Mouse (Mus musculus): ENCODE results near the gene E2f4. TPM values are rescaled to one million over a fixed set of nuclear protein-coding genes. Genes with fewer than 3 reads are reported as not detected.

Gene E2f4
- polyA plus RNA-seq, 1 experiment from 2014 or later = 51.7 TPM

GRCm38 (mm10) chr8:105294776-105295175 is 2.7 kb upstream of the E2f4 start:
- Histone ChIP-seq H3K27me3 (ENCODE audit: control insufficient read depth, insufficient read depth, low read length) (peaks cover 10% of the 10 kb centered on the region; the same call in 1 of the 2 replicates), H3K4me1 (ENCODE audit: control insufficient read depth, insufficient read depth, low read length) (peaks cover 22% of the 10 kb centered on the region), H3K27ac (replicated peaks; ENCODE audit: low read depth, low read length) (no peak overlapping the region), H3K4me2 (ENCODE audit: low read length) (no peak overlapping the region), H3K9ac (replicated peaks; ENCODE audit: low read length) (no peak overlapping the region), H3K4me3 (replicated peaks; ENCODE audit: low read depth, low read length) (no peak overlapping the region), H3K9me3 (ENCODE audit: control insufficient read depth, low read length) (no peaks in the 10 kb centered on the region), H3K36me3 (ENCODE audit: control insufficient read depth, insufficient read depth, low read length) (peaks cover 12% of the 10 kb centered on the region)
- WGBS = 59% methylated on average over 9 of the region's 9 CpGs
- no peak for ATAC-seq (ENCODE audit: low FRiP score, low TSS enrichment)
- no peak for DNase-seq

DNA sequence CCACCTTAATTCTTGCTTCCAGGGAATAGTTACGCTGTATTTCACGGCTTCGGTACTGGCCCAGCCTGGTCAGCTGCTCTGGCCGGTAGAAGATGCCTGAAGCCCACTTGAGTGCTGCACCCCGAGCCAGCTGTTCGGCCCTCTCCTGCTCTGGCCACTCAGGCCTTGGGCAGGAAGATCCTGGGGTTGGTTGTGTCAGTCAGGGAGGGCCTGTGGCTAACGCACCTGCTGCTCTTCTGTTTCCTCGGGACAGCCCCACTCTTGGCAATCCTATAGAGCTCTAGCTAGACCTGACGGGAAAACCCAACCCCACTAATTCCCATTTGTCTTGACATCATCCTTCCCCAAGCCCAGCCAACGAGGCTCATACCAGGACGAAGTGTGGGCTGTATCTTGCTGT is 2.2 kb upstream of the E2f4 start:
- H3K27ac ChIP-seq (replicated peaks; ENCODE audit: low read depth, low read length) = no peak overlapping the region
- peaks cover 10% of the 10 kb centered on the region; the same call in 1 of the 2 replicates for H3K27me3 ChIP-seq (ENCODE audit: control insufficient read depth, insufficient read depth, low read length)
- ATAC-seq (ENCODE audit: low FRiP score, low TSS enrichment) = no peak
- no peak overlapping the region for H3K9ac ChIP-seq (replicated peaks; ENCODE audit: low read length)
- peaks cover 18% of the 10 kb centered on the region for H3K4me1 ChIP-seq (ENCODE audit: control insufficient read depth, insufficient read depth, low read length)
- peaks cover 17% of the 10 kb centered on the region for H3K36me3 ChIP-seq (ENCODE audit: control insufficient read depth, insufficient read depth, low read length)
- DNase-seq = no peak
- no peak overlapping the region for H3K4me3 ChIP-seq (replicated peaks; ENCODE audit: low read depth, low read length)
- WGBS = 73% methylated on average over 11 of the region's 11 CpGs
- H3K9me3 ChIP-seq (ENCODE audit: control insufficient read depth, low read length) = no peaks in the 10 kb centered on the region
- no peak overlapping the region for H3K4me2 ChIP-seq (ENCODE audit: low read length)

GRCm38 (mm10) chr8:105295895-105296573 is 1.4 kb upstream of the E2f4 start, which contains the start of gene Exoc3l:
Gene Exoc3l, minus strand, starts transcription at chr8:105296101.
- no peak within 1 kb of the TSS for H3K9ac ChIP-seq (replicated peaks; ENCODE audit: low read length)
- H3K9me3 ChIP-seq (ENCODE audit: control insufficient read depth, low read length) = no peaks in the 10 kb centered on the region
- no peak for ATAC-seq (ENCODE audit: low FRiP score, low TSS enrichment)

DNA sequence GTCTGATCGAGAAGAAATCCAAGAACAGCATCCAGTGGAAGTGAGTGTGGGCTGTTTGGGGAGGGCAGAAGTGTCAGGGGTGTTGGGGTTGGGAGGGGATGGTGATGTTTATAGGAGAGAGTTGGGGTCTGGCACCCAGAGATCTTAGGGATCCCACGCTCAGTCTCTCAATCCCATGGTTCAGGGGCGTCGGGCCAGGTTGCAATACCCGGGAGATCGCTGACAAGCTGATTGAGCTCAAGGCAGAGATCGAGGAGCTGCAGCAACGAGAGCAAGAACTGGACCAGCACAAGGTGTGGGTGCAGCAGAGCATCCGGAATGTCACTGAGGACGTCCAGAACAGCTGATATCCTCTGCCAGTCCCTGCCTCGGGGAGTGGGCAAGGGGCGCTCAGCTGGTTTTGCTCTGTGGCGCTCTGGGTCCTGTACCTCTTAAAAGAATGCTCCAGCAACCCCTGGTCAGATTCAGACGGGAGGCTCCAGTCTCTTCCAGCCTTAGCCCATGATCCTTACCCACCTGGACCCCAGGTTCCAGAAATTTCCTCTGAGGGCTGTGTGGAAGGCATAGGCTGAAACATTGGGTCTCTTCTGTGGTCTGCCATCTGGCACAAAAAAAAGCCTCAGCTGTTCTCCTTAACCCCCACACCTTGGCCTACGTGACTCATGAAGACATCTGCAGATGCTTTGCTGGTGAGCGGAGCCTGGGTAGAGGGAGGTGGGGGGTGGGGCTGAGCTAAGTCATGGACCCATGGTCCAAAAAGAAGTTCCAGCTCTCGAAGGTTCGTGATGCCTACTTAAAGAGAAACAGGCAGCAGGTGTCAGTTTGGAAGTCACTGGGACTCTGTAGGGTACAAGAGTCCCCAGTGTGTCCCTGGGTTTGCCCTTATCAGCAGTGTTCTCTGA is 1.1 kb downstream of the E2f4 start:
- Histone ChIP-seq H3K27me3 (ENCODE audit: control insufficient read depth, insufficient read depth, low read length) (no peaks in the 10 kb centered on the region), H3K4me3 (replicated peaks; ENCODE audit: low read depth, low read length) (peak overlapping the region; percentile 97), H3K4me1 (ENCODE audit: control insufficient read depth, insufficient read depth, low read length) (peaks cover 12% of the 10 kb centered on the region), H3K9ac (replicated peaks; ENCODE audit: low read length) (peak overlapping the region; percentile 93), H3K4me2 (ENCODE audit: low read length) (peak overlapping the region; percentile 95), H3K36me3 (ENCODE audit: control insufficient read depth, insufficient read depth, low read length) (peaks cover 51% of the 10 kb centered on the region), H3K27ac (replicated peaks; ENCODE audit: low read depth, low read length) (no peak overlapping the region), H3K9me3 (ENCODE audit: control insufficient read depth, low read length) (no peaks in the 10 kb centered on the region)
- 60% methylated on average over 18 of the region's 18 CpGs for WGBS
- DNase-seq (no peak), ATAC-seq (ENCODE audit: low FRiP score, low TSS enrichment) (no peak)

More at GRCm38 (mm10) chr8:105295895-105296573, 1.4 kb upstream of the E2f4 start, which contains the start of gene Exoc3l:
- Histone ChIP-seq H3K27ac (replicated peaks; ENCODE audit: low read depth, low read length) (no peak within 1 kb of the TSS), H3K4me1 (ENCODE audit: control insufficient read depth, insufficient read depth, low read length) (peaks cover 12% of the 10 kb centered on the region), H3K36me3 (ENCODE audit: control insufficient read depth, insufficient read depth, low read length) (peaks cover 25% of the 10 kb centered on the region), H3K4me3 (replicated peaks; ENCODE audit: low read depth, low read length) (peak within 1 kb of the TSS; percentile 97), H3K27me3 (ENCODE audit: control insufficient read depth, insufficient read depth, low read length) (peaks cover 3% of the 10 kb centered on the region; the same call in 1 of the 2 replicates), H3K4me2 (ENCODE audit: low read length) (peak within 1 kb of the TSS; percentile 95)
- DNase-seq = no peak
- 71% methylated on average over 11 of the region's 11 CpGs for WGBS

- H3K4me3 ChIP-seq (replicated peaks; ENCODE audit: low read depth, low read length) = no peak overlapping the region
- H3K9ac ChIP-seq (replicated peaks; ENCODE audit: low read length) = no peak overlapping the region
- peaks cover 64% of the 10 kb centered on the region for H3K36me3 ChIP-seq (ENCODE audit: control insufficient read depth, insufficient read depth, low read length)
- WGBS = 95% methylated on average over 8 of the region's 8 CpGs
- DNase-seq (no peak), ATAC-seq (ENCODE audit: low FRiP score, low TSS enrichment) (no peak)
- H3K4me2 ChIP-seq (ENCODE audit: low read length) = no peak overlapping the region
- peaks cover 12% of the 10 kb centered on the region for H3K4me1 ChIP-seq (ENCODE audit: control insufficient read depth, insufficient read depth, low read length)
- no peaks in the 10 kb centered on the region for H3K9me3 ChIP-seq (ENCODE audit: control insufficient read depth, low read length)
- H3K27ac ChIP-seq (replicated peaks; ENCODE audit: low read depth, low read length) = no peak overlapping the region
- no peaks in the 10 kb centered on the region for H3K27me3 ChIP-seq (ENCODE audit: control insufficient read depth, insufficient read depth, low read length)
Measured at GRCm38 (mm10) chr8:105299962-105300361, 2.5 kb downstream of the E2f4 start.

- 81% methylated on average over 8 of the region's 8 CpGs for WGBS
- H3K36me3 ChIP-seq (ENCODE audit: control insufficient read depth, insufficient read depth, low read length) = peaks cover 87% of the 10 kb centered on the region
Measured at GRCm38 (mm10) chr8:105303396-105303795, 5.9 kb downstream of the E2f4 start.

DNA sequence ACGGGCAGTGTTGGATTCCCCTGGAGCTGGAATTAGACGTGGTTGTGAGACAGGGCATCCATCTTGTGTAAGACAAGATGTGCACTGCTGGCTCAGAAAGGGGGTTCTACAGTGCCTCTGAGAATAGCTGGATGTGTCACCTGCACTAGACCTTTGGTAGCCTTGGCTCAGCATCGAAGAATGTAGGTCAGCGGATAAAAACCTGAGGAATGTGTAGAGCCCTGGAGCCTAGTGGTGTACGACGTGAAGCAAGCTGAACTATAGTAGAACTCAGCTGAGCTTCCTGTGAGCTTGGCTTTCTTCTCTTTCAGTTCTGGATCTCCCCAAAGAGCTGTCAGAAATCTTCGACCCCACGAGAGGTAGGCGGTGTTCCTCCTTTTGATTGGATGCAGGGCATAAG is 6.4 kb downstream of the E2f4 start:
- Histone ChIP-seq H3K4me3 (replicated peaks; ENCODE audit: low read depth, low read length) (no peak overlapping the region), H3K9ac (replicated peaks; ENCODE audit: low read length) (no peak overlapping the region), H3K27ac (replicated peaks; ENCODE audit: low read depth, low read length) (no peak overlapping the region), H3K27me3 (ENCODE audit: control insufficient read depth, insufficient read depth, low read length) (no peaks in the 10 kb centered on the region), H3K4me1 (ENCODE audit: control insufficient read depth, insufficient read depth, low read length) (peaks cover 13% of the 10 kb centered on the region; the same call in 1 of the 2 replicates), H3K9me3 (ENCODE audit: control insufficient read depth, low read length) (no peaks in the 10 kb centered on the region), H3K36me3 (ENCODE audit: control insufficient read depth, insufficient read depth, low read length) (peaks cover 87% of the 10 kb centered on the region), H3K4me2 (ENCODE audit: low read length) (no peak overlapping the region)
- 89% methylated on average over 9 of the region's 9 CpGs for WGBS
- ATAC-seq (ENCODE audit: low FRiP score, low TSS enrichment) (no peak), DNase-seq (no peak)

More at GRCm38 (mm10) chr8:105303396-105303795, 5.9 kb downstream of the E2f4 start:
- Histone ChIP-seq H3K9me3 (ENCODE audit: control insufficient read depth, low read length) (no peaks in the 10 kb centered on the region), H3K9ac (replicated peaks; ENCODE audit: low read length) (no peak overlapping the region), H3K27ac (replicated peaks; ENCODE audit: low read depth, low read length) (no peak overlapping the region), H3K4me1 (ENCODE audit: control insufficient read depth, insufficient read depth, low read length) (peaks cover 18% of the 10 kb centered on the region; the same call in 1 of the 2 replicates), H3K27me3 (ENCODE audit: control insufficient read depth, insufficient read depth, low read length) (no peaks in the 10 kb centered on the region), H3K4me2 (ENCODE audit: low read length) (no peak overlapping the region), H3K4me3 (replicated peaks; ENCODE audit: low read depth, low read length) (no peak overlapping the region)
- ATAC-seq (ENCODE audit: low FRiP score, low TSS enrichment) (no peak), DNase-seq (no peak)

DNA sequence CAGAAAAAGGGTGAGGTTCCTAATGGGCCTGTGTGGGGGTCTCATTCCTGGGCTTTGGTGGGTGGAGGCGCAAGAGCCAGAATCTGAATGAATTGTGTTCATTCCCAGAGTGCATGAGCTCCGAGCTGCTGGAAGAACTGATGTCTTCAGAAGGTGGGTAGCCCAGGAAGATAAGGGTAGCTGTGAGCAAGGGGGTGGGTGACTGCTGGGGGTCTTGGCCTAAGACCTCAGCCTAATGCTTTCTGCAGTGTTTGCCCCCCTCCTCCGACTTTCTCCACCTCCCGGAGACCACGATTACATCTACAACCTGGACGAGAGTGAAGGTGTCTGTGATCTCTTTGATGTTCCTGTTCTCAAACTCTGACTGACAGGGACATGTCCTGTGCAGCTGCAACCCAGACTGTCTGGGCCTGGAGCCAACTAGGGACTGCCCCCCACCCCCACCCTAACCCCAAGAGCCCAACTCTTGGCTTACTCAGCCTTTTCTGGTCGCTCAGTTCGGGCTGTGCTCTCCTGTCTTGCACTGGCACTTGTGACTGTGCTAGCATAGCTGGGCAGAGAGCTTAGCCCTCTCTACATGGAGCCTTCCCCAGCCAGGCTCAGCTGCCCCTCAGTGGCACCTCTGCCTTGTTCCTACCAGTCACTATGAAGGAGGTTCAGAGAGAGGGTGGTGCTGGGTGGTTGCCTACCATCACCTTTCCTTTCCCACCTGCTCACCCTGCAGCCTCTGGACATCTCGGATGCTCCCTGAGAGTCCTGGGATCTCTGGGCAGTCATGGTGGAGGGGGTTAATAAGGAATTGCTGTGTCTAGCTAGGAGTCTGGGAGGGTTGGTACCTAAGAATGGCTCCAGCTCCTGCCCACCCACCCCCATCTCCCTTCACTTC is 7.1 kb downstream of the E2f4 start:
- H3K9ac ChIP-seq (replicated peaks; ENCODE audit: low read length) = no peak overlapping the region
- H3K4me2 ChIP-seq (ENCODE audit: low read length) = no peak overlapping the region
- H3K4me1 ChIP-seq (ENCODE audit: control insufficient read depth, insufficient read depth, low read length) = peaks cover 9% of the 10 kb centered on the region; the same call in 1 of the 2 replicates
- H3K27me3 ChIP-seq (ENCODE audit: control insufficient read depth, insufficient read depth, low read length) = no peaks in the 10 kb centered on the region
- peak; percentile 49 for DNase-seq
- no peak overlapping the region for H3K4me3 ChIP-seq (replicated peaks; ENCODE audit: low read depth, low read length)
- H3K36me3 ChIP-seq (ENCODE audit: control insufficient read depth, insufficient read depth, low read length) = peaks cover 88% of the 10 kb centered on the region
- H3K27ac ChIP-seq (replicated peaks; ENCODE audit: low read depth, low read length) = no peak overlapping the region
- ATAC-seq (ENCODE audit: low FRiP score, low TSS enrichment) = peak; percentile 33; the same call in 1 of the 2 replicates
- no peaks in the 10 kb centered on the region for H3K9me3 ChIP-seq (ENCODE audit: control insufficient read depth, low read length)
- 78% methylated on average over 9 of the region's 9 CpGs for WGBS
